Mouse (Mus musculus) liver, embryonic 13.5 days (tissue): ENCODE measurements around the gene Vat1l. TPM values are rescaled to one million over a fixed set of nuclear protein-coding genes. Genes with fewer than 3 reads are reported as not detected.

ENCODE experiments used
- ATAC-seq: fragments of 200-750 bp; cut with Nextera tagmentation; 2 replicates; pipeline ENCODE4 v1.8.0; 2017; ENCODE audit warnings: low read depth, mild to moderate bottlenecking, moderate number of reproducible peaks, moderate library complexity
- DNase-seq: peaks from one replicate; pipeline ENCODE4 v3.0.0; 2022
- H3K27ac ChIP-seq: fragments of 300-500 bp; sonication (generic); 2 replicates; pipeline ENCODE4 v1.5.1; 2015; ENCODE audit warnings: moderate library complexity, mild to moderate bottlenecking, inconsistent platforms
- H3K27me3 ChIP-seq: fragments of 300-500 bp; sonication (generic); 2 replicates; pipeline ENCODE4 v1.6.1; 2015; ENCODE audit warnings: mild to moderate bottlenecking, inconsistent platforms
- H3K36me3 ChIP-seq: fragments of 300-500 bp; sonication (generic); 2 replicates; pipeline ENCODE4 v1.6.1; 2015; ENCODE audit warnings: mild to moderate bottlenecking, inconsistent platforms
- H3K4me1 ChIP-seq: fragments of 300-500 bp; sonication (generic); replicated peaks from 2 replicates; pipeline ENCODE4 v1.6.1; 2015; ENCODE audit warnings: inconsistent platforms
- H3K4me2 ChIP-seq: fragments of 300-500 bp; sonication (generic); 2 replicates; pipeline ENCODE4 v1.6.1; 2015; ENCODE audit warnings: inconsistent platforms, mild to moderate bottlenecking, moderate library complexity
- H3K4me3 ChIP-seq: fragments of 300-500 bp; sonication (generic); replicated peaks from 2 replicates; pipeline ENCODE4 v1.5.1; 2015; ENCODE audit warnings: mild to moderate bottlenecking, inconsistent platforms
- H3K9ac ChIP-seq: fragments of 300-500 bp; sonication (generic); 2 replicates; pipeline ENCODE4 v1.6.1; 2015; ENCODE audit warnings: mild to moderate bottlenecking, inconsistent platforms
- H3K9me3 ChIP-seq: fragments of 300-500 bp; sonication (generic); replicated peaks from 2 replicates; pipeline ENCODE4 v1.6.1; 2016; ENCODE audit warnings: inconsistent platforms
- WGBS: fragments of 180-500 bp; shearing (Covaris S2); methylation state at CpG from one replicate; pipeline ENCODE4 v1.1.7; 2015; ENCODE audit not compliant: insufficient replicate concordance; 5-methylcytosine and 5-hydroxymethylcytosine counted together
- polyA plus RNA-seq: library from polyadenylated mRNA; unstranded; fragments of >200 nt; fragmentation: Nextera tagmentation; extraction: Ambion mirVana; gene quantifications from 2 replicates; pipeline ENCODE4 v1.2.1, GENCODE M21; 2015

Gene Vat1l
- polyA plus RNA-seq, 1 experiment from 2014 or later, result 0.06 TPM

- Histone ChIP-seq H3K4me1 (no peaks in the 10 kb centered on the region), H3K9me3 (no peaks in the 10 kb centered on the region), H3K27ac (no peak overlapping the region), H3K36me3 (no peaks in the 10 kb centered on the region), H3K27me3 (no peaks in the 10 kb centered on the region), H3K4me3 (no peak overlapping the region), H3K9ac (no peak overlapping the region), H3K4me2 (no peak overlapping the region)
- no peak for ATAC-seq
- no peak for DNase-seq
- WGBS, result 63% methylated on average over 7 of the region's 7 CpGs
Measured at GRCm38 (mm10) chr8:114300072-114300471, 94.7 kb downstream of the Vat1l start.

GRCm38 (mm10) chr8:114306296-114306695, 100.9 kb downstream of the Vat1l start:
- no peaks in the 10 kb centered on the region for H3K27me3 ChIP-seq
- H3K4me3 ChIP-seq, result no peak overlapping the region
- no peaks in the 10 kb centered on the region for H3K4me1 ChIP-seq
- 57% methylated on average over 5 of the region's 5 CpGs for WGBS
- no peak for DNase-seq
- ATAC-seq, result no peak
- no peaks in the 10 kb centered on the region for H3K36me3 ChIP-seq
- H3K27ac ChIP-seq, result no peak overlapping the region
- H3K9me3 ChIP-seq, result no peaks in the 10 kb centered on the region
- H3K4me2 ChIP-seq, result no peak overlapping the region
- no peak overlapping the region for H3K9ac ChIP-seq

GRCm38 (mm10) chr8:114314669-114315325, 109.4 kb downstream of the Vat1l start:
- H3K36me3 ChIP-seq, result no peaks in the 10 kb centered on the region
- no peak overlapping the region for H3K27ac ChIP-seq
- no peak overlapping the region for H3K9ac ChIP-seq
- 30% methylated on average over 5 of the region's 5 CpGs for WGBS
- no peak for DNase-seq
- H3K4me2 ChIP-seq, result no peak overlapping the region
- H3K9me3 ChIP-seq, result no peaks in the 10 kb centered on the region; the same call in 1 of the 2 replicates
- no peaks in the 10 kb centered on the region for H3K4me1 ChIP-seq
- no peak for ATAC-seq
- H3K27me3 ChIP-seq, result no peaks in the 10 kb centered on the region
- H3K4me3 ChIP-seq, result no peak overlapping the region

GRCm38 (mm10) chr8:114318161-114318560, 112.7 kb downstream of the Vat1l start:
- H3K9ac ChIP-seq, result no peak overlapping the region
- no peak overlapping the region for H3K27ac ChIP-seq
- no peaks in the 10 kb centered on the region for H3K36me3 ChIP-seq
- H3K4me2 ChIP-seq, result no peak overlapping the region
- no peak for ATAC-seq
- H3K27me3 ChIP-seq, result no peaks in the 10 kb centered on the region
- 65% methylated on average over 4 of the region's 4 CpGs for WGBS
- no peaks in the 10 kb centered on the region for H3K9me3 ChIP-seq
- no peak for DNase-seq
- H3K4me3 ChIP-seq, result no peak overlapping the region
- H3K4me1 ChIP-seq, result no peaks in the 10 kb centered on the region

- Histone ChIP-seq H3K27me3 (no peaks in the 10 kb centered on the region), H3K9me3 (no peaks in the 10 kb centered on the region; the same call in 1 of the 2 replicates), H3K36me3 (no peaks in the 10 kb centered on the region), H3K9ac (no peak overlapping the region), H3K4me2 (no peak overlapping the region), H3K4me1 (no peaks in the 10 kb centered on the region), H3K4me3 (no peak overlapping the region), H3K27ac (no peak overlapping the region)
- ATAC-seq, result no peak
- DNase-seq, result no peak
- 57% methylated on average over 2 of the region's 2 CpGs for WGBS
Measured at GRCm38 (mm10) chr8:114322096-114322495, 116.7 kb downstream of the Vat1l start.

- no peak for ATAC-seq
- H3K9me3 ChIP-seq, result 0 out of 2 replicates have a peak, but pooled peaks cover 5% of the 10 kb centered on the region
- no peak overlapping the region for H3K4me2 ChIP-seq
- 68% methylated on average over 5 of the region's 5 CpGs for WGBS
- H3K36me3 ChIP-seq, result no peaks in the 10 kb centered on the region
- DNase-seq, result no peak
- no peak overlapping the region for H3K27ac ChIP-seq
- H3K9ac ChIP-seq, result no peak overlapping the region
- H3K4me3 ChIP-seq, result no peak overlapping the region
- H3K27me3 ChIP-seq, result no peaks in the 10 kb centered on the region
- no peaks in the 10 kb centered on the region for H3K4me1 ChIP-seq
Measured at GRCm38 (mm10) chr8:114331928-114332327, 126.5 kb downstream of the Vat1l start.

GRCm38 (mm10) chr8:114332949-114333348, 127.5 kb downstream of the Vat1l start:
- H3K4me3 ChIP-seq, result no peak overlapping the region
- H3K4me2 ChIP-seq, result no peak overlapping the region
- H3K27ac ChIP-seq, result no peak overlapping the region
- H3K4me1 ChIP-seq, result no peaks in the 10 kb centered on the region
- no peak for ATAC-seq
- H3K36me3 ChIP-seq, result no peaks in the 10 kb centered on the region
- 53% methylated on average over 4 of the region's 4 CpGs for WGBS
- H3K27me3 ChIP-seq, result no peaks in the 10 kb centered on the region
- no peak for DNase-seq
- no peak overlapping the region for H3K9ac ChIP-seq
- 0 out of 2 replicates have a peak, but pooled peaks cover 5% of the 10 kb centered on the region for H3K9me3 ChIP-seq

- Histone ChIP-seq H3K4me3 (no peak overlapping the region), H3K4me1 (no peaks in the 10 kb centered on the region), H3K9me3 (no peaks in the 10 kb centered on the region), H3K27me3 (no peaks in the 10 kb centered on the region), H3K36me3 (no peaks in the 10 kb centered on the region), H3K9ac (no peak overlapping the region), H3K27ac (no peak overlapping the region), H3K4me2 (no peak overlapping the region)
- no peak for DNase-seq
- ATAC-seq, result no peak
- WGBS, result 76% methylated on average over 8 of the region's 8 CpGs
Measured at GRCm38 (mm10) chr8:114335721-114336120, 130.3 kb downstream of the Vat1l start.

- H3K9me3 ChIP-seq, result no peaks in the 10 kb centered on the region
- no peak overlapping the region for H3K4me2 ChIP-seq
- 52% methylated on average over 5 of the region's 5 CpGs for WGBS
- ATAC-seq, result no peak
- H3K4me3 ChIP-seq, result no peak overlapping the region
- H3K4me1 ChIP-seq, result no peaks in the 10 kb centered on the region
- no peaks in the 10 kb centered on the region for H3K27me3 ChIP-seq
- H3K27ac ChIP-seq, result no peak overlapping the region
- no peak for DNase-seq
- H3K36me3 ChIP-seq, result no peaks in the 10 kb centered on the region
- H3K9ac ChIP-seq, result no peak overlapping the region
Measured at GRCm38 (mm10) chr8:114342276-114342675, 136.9 kb downstream of the Vat1l start.

GRCm38 (mm10) chr8:114344789-114345188, 139.4 kb downstream of the Vat1l start:
- ATAC-seq (no peak), DNase-seq (no peak)
- Histone ChIP-seq H3K36me3 (no peaks in the 10 kb centered on the region), H3K9me3 (no peaks in the 10 kb centered on the region), H3K4me1 (no peaks in the 10 kb centered on the region), H3K9ac (no peak overlapping the region), H3K27ac (no peak overlapping the region), H3K27me3 (no peaks in the 10 kb centered on the region), H3K4me2 (no peak overlapping the region), H3K4me3 (no peak overlapping the region)
- 54% methylated on average over 5 of the region's 5 CpGs for WGBS

GRCm38 (mm10) chr8:114346045-114346444, 140.6 kb downstream of the Vat1l start:
- WGBS, result 55% methylated on average over 2 of the region's 2 CpGs
- Histone ChIP-seq H3K4me1 (no peaks in the 10 kb centered on the region), H3K27ac (no peak overlapping the region), H3K9ac (no peak overlapping the region), H3K9me3 (no peaks in the 10 kb centered on the region), H3K4me2 (no peak overlapping the region), H3K4me3 (no peak overlapping the region), H3K27me3 (no peaks in the 10 kb centered on the region), H3K36me3 (no peaks in the 10 kb centered on the region)
- ATAC-seq (no peak), DNase-seq (no peak)
